Mouse (Mus musculus) 3T3-L1 (cell line): ENCODE results near the gene Umps.

Experiments used
- DNase-seq: peaks from one replicate; pipeline ENCODE4 v3.0.0-alpha.2; 2015; ENCODE audit warnings: low read depth, low spot score

Gene Umps

GRCm38 (mm10) chr16:33966538-33967282 is at the start of gene Umps:
Gene Umps (minus strand): TSS chr16:33967038.
- DNase-seq, result peak; percentile 79

- no peak for DNase-seq
Observed at GRCm38 (mm10) chr16:34011991-34012845, 45.4 kb upstream of the Umps start.

DNA sequence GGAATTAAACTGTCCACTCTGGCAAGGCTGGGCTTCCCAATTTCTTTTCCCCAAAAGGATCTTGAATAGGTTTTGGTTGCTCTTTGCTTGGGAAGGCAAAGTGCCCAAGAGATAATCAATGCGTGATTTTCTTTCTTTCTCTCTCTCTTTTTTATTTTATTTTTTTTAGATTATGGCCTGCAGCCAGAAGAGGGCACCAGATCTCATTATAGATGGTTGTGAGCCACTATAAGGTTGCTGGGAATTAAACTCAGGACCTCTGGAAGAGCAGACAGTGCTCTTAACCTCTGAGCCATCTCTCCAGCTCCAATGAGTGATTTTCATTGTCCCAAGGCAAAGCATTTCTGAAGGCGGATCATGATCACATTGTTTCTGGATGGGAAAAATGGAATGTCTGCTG is 42.7 kb upstream of the Umps start:
- no peak for DNase-seq

GRCm38 (mm10) chr16:34005986-34006385 is 39.1 kb upstream of the Umps start:
- no peak for DNase-seq

DNA sequence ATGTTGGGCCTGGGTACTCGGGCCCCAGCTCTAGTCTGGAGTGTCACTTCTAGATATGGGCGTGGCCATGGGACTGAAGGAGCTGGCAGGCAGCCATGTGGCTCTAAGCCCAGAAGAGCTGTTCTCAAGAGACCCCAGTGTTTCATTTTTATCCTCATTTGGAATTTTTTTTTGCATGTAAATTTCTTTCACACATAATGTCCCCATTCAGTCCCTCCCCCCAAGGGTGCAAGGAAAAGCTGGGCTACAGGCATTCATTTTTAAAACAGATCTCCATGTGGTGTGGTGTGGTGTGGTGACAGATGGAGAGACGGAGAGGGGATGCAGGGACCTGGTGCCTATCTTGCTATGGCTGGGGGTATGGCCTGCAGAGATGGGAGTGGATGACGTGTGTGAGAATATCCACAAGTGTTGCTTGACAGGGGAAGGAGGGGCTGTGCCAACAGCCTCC is 37.3 kb upstream of the Umps start:
- DNase-seq, result no peak

DNA sequence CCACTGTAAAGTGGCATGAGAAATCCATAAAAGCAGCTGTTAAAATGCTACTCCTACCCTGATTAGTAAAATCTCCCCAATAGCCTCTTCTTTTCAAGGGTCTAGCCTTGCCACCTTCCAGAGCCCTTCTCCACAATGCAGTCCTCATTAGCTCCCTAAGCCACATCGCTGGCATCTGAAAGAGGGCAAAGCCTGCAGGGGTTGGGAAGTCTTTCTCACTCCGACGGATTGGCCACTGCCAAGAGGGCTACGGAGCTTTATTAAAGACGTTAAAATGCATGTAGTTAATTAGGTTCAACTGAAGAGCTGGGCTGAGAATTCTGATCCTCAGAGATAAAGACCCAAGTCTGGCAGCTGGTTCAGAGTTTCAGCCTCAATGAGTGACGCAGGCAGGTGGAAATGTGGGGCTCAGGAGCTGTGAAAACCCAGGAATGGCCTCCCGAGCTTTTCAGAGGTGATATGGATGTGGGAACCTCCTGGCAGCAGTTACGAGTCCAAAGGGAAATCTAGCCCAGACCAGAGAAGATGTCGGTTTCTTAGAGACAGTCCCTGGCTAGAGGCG is 36.8 kb upstream of the Umps start:
- no peak for DNase-seq

DNA sequence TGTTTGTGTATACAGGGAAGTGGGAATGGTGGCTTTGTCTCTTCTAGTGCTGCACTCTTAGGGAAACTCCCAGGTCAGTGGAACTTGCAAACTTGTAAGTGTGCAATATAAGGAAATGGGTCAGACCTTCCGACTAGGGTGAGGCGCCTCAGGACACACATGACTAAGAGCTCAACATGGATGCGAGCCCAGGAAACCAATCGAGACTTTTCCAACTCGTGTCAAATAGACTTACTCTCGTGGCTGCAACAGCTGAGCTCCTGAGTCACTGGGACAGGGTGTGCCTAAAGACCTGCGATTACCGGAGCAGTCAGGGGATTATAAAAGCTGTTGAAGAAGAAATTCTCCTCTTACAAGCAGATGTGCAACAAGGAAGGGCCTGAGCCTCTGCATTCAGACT is 33.9 kb upstream of the Umps start:
- DNase-seq, result peak; percentile 96

- DNase-seq, result peak; percentile 84
Observed at GRCm38 (mm10) chr16:33999388-33999787, 32.5 kb upstream of the Umps start.

DNA sequence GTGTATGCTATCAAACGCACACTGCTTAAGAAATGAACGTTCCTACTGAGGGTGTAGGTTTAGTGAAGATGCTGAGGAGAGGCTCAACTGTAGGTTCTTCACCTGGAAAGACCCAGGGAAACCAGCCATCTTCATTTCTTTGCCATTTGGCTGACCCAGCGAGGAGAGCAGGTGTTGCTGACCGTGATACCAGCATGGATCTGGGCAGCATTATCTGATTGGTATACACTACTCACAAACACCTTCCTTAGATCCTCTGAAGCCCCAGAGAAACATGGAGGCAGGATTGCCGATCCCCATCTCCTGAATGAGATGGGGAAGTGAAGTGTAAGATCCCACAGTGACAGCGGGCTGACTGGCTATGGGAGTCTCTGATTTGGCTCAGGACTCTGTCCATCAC is 31.2 kb upstream of the Umps start:
- DNase-seq, result no peak

DNA sequence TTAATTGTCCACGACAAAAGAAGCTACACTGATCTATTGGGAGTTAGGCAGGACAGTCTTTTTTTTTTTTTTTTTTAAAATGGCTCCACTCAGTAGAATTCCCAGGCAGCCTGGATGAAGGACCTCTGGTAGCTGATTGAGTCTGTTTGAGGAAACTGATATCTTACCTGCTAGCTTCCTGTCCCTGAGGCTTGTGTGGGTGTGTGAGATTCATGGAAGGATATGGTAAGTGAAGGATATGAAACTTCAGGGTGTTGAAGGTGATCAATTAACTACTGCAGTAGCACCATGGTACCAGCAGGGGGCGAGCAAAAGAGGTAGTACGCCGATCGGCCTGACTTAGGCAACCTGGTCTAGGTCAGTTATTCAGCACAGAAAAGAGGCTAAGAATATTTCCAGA is 29.2 kb upstream of the Umps start:
- DNase-seq, result peak; percentile 87

DNA sequence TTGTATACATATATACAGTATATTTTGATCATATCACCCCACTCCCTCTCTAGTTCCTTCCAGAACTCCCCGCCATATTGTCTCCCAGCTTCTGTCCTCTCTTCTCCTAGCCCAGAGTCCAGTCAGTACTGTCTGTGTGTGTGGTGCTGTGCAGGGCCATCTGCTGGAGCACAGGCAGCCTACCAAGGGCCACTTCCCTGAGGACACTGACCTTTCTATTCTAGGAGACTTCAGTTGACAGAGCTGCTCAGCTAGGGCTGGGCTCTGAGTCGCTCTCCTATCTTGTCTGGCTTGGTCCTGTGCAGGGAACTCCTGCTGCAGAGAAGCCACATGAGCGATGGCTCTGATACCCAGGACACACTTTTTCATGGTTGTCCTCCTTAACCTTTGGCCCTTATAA is 28.7 kb upstream of the Umps start:
- DNase-seq, result no peak

GRCm38 (mm10) chr16:33994321-33994720 is 27.5 kb upstream of the Umps start:
- no peak for DNase-seq

- peak; percentile 34 for DNase-seq
Observed at GRCm38 (mm10) chr16:33990712-33991111, 23.9 kb upstream of the Umps start.

GRCm38 (mm10) chr16:33989106-33989505 is 22.3 kb upstream of the Umps start:
- DNase-seq, result no peak

GRCm38 (mm10) chr16:33988358-33989012 is 21.6 kb upstream of the Umps start:
- DNase-seq, result peak; percentile 84

DNA sequence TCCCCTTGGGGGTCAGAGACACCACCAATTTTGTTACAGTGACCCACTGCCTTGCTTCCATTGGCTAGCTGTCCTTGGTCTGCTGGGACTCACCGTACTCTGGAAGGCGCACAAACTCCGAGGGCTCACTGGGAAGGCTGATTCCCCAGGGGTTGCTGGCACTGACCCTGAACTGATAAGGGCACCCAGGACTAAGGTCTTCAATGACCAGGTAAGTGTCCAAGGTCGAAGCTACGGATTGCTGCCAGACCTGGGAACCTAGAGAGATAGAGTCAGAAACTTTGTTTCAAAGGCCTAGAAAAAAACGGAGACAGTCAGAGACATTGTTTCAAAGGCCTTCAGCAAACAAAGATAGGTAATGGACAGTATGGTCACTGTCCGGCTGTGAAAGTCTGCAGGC is 20.2 kb upstream of the Umps start:
- no peak for DNase-seq

DNA sequence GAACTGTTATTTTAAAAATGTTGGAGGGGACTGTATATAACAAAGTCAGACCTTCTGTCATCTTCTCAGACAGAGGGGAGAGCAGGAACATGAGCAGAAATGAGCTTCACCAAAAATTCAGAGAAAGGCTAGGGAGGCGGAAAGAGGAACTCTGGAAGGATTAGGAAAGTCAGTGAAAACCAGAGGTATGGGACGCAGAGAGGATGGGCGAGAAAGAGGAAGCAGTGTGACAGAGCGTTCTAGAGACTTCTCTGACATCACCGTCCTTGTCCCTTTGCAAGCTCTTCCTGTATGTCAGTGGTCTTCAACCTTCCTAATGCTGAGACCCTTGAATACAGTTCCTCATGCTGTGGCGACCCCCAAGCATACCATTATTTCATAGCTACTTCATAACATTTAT is 18.5 kb upstream of the Umps start:
- DNase-seq, result no peak

DNA sequence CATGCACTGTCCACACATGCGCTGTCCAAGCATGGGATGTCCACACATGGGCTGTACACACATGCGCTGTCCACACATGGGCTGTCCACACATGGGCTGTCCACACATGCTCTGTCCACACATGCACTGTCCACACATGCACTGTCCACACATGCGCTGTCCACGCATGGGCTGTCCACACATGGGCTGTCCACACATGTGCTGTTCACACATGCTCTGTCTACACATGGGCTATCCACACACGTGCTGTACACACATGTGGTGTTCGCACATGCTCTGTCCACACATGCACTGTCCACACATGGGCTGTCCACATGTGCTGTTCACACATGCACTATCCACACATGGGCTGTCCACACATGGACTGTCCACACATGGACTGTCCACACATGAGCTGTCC is 16.9 kb upstream of the Umps start:
- DNase-seq, result no peak

GRCm38 (mm10) chr16:33979855-33980254 is 13.0 kb upstream of the Umps start:
- peak; percentile 44 for DNase-seq

GRCm38 (mm10) chr16:33967283-33967640 is 424 bp upstream of the Umps start:
- DNase-seq, result peak; percentile 62

DNA sequence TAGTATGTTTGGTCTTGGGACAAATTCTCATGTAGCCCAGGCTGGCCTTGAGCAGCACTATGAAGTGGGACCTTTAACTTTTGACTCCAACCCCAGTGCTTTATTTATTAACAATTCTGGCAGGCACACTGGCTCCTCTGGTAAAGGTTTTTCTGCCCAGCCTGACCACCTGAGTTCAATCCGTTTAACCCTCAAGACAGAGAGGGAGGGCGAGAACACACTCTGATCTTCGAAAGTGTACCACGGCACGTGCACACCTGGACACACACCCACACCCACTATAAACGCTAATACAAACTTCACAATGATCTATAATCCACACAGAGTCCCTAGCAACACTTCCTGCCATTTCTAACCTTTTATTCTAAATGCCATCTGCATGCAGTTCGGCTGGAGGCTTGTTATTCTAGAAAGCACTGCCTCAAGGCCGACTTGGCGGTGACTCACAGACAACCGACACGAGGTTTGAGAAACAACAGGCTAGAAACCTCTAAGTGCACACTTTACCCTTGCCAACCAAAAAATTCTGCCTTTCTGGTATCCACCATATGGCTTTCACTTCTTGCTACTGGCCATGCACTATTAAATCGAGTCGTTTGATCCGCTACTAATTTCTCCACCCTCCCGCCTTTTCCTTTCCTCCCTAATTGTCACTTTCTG is 830 bp downstream of the Umps start:
- peak; percentile 77 for DNase-seq

DNA sequence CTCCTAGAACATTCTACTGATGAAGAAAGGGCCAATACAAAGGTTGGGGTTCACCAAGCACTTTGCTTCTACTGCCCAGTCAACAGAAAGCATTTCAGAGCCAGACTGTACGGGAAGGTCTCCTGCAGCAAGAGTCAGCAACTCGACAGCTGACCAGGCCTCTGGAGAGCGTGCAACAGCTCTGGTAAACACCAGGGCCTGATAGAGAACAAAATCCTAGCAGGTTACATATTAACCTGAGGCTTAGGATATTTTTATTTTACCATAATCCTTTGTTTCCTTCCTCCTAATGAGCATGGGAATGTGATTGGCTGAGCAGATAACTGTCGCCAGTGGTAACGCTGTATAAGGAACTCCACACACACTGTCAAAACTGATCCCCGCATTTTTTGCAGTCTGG is 3.3 kb downstream of the Umps start:
- no peak for DNase-seq
